Mouse (Mus musculus): ENCODE measurements around the gene Igfbp4. TPM values are rescaled to one million over a fixed set of nuclear protein-coding genes. Genes with fewer than 3 reads are reported as not detected.

The Igfbp4 gene
- polyA plus RNA-seq, 1 experiment from 2014 or later = 1,352 TPM

DNA sequence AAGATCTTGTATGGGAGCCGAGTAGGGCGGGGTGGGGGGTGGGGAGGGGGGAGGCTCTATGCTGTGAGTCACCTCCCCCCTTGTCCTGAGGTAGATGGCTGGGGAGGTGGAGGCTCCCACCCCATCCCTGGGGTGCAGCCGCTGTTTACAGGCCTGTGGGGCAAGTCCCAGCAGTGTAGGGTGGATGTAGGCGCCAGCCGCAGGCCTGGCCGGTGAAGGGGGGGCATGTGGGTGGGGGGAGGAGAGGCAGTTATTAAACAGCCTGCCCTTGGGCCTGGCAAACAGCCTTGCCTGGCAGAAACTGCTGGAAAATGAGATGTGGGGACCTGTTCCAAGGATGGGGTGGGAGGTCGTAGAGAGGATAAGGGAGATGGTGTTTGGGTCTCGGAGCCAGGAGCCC is 41.1 kb downstream of the Igfbp4 start:
- Histone ChIP-seq H3K4me1 (peaks cover 56% of the 10 kb centered on the region), H3K27ac (replicated peaks) (peak overlapping the region; percentile 63), H3K27me3 (no peaks in the 10 kb centered on the region), H3K36me3 (0 out of 2 replicates have a peak, but pooled peaks cover 3% of the 10 kb centered on the region), H3K4me2 (replicated peaks) (no peak overlapping the region), H3K4me3 (replicated peaks) (no peak overlapping the region), H3K9ac (no peak overlapping the region), H3K9me3 (replicated peaks) (no peaks in the 10 kb centered on the region)
- WGBS = 34% methylated on average over 8 of the region's 8 CpGs
- ATAC-seq (ENCODE audit: insufficient number of reproducible peaks, low FRiP score, low TSS enrichment, low read depth) = 0 out of 2 replicates have a peak, but pooled peaks have one; percentile 54

- Histone ChIP-seq H3K27ac (replicated peaks) (0 out of 2 replicates have a peak overlapping the region, but pooled peaks have one; percentile 18), H3K36me3 (0 out of 2 replicates have a peak, but pooled peaks cover 3% of the 10 kb centered on the region), H3K4me1 (peaks cover 51% of the 10 kb centered on the region), H3K9me3 (replicated peaks) (no peaks in the 10 kb centered on the region), H3K4me3 (replicated peaks) (no peak overlapping the region), H3K27me3 (no peaks in the 10 kb centered on the region), H3K9ac (no peak overlapping the region), H3K4me2 (replicated peaks) (no peak overlapping the region)
- ATAC-seq (ENCODE audit: insufficient number of reproducible peaks, low FRiP score, low TSS enrichment, low read depth) = no peak
- WGBS = 76% methylated on average over 8 of the region's 8 CpGs
Measured at GRCm38 (mm10) chr11:99083516-99083915, 42.5 kb downstream of the Igfbp4 start.

DNA sequence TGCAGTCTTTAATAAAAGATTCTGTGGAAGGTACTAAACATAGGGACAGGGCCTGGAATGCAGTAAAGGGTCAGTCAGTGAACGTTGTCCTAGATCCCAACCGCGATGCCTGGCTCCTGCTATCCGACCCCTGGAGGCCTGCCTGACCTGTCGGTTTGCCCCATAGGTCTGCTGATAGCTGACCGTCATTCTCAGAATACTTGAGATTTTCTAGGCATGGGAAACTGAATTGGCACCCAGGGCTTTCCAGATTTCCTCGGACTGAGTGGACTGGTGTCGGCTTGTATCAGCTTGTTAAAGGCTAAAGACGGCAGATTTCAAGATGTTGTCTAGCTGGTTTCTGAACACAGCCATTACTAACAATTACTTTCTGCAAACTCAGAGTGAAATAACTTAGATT is 43.3 kb downstream of the Igfbp4 start:
- ATAC-seq (ENCODE audit: insufficient number of reproducible peaks, low FRiP score, low TSS enrichment, low read depth) = no peak
- Histone ChIP-seq H3K27ac (replicated peaks) (no peak overlapping the region), H3K9ac (no peak overlapping the region), H3K36me3 (0 out of 2 replicates have a peak, but pooled peaks cover 3% of the 10 kb centered on the region), H3K9me3 (replicated peaks) (no peaks in the 10 kb centered on the region), H3K4me2 (replicated peaks) (no peak overlapping the region), H3K27me3 (no peaks in the 10 kb centered on the region), H3K4me3 (replicated peaks) (no peak overlapping the region), H3K4me1 (peaks cover 44% of the 10 kb centered on the region)
- 46% methylated on average over 9 of the region's 9 CpGs for WGBS

GRCm38 (mm10) chr11:99088486-99088885 is 47.4 kb downstream of the Igfbp4 start:
- ATAC-seq (ENCODE audit: insufficient number of reproducible peaks, low FRiP score, low TSS enrichment, low read depth) = no peak
- H3K4me2 ChIP-seq (replicated peaks) = peak overlapping the region; percentile 29
- peak overlapping the region; percentile 13; the same call in 1 of the 2 replicates for H3K4me3 ChIP-seq (replicated peaks)
- 42% methylated on average over 2 of the region's 2 CpGs for WGBS
- H3K9me3 ChIP-seq (replicated peaks) = no peaks in the 10 kb centered on the region
- H3K4me1 ChIP-seq = peaks cover 8% of the 10 kb centered on the region; the same call in 1 of the 2 replicates
- H3K27ac ChIP-seq (replicated peaks) = no peak overlapping the region; the same call in 1 of the 2 replicates
- H3K36me3 ChIP-seq = no peaks in the 10 kb centered on the region
- H3K27me3 ChIP-seq = no peaks in the 10 kb centered on the region
- no peak overlapping the region for H3K9ac ChIP-seq

DNA sequence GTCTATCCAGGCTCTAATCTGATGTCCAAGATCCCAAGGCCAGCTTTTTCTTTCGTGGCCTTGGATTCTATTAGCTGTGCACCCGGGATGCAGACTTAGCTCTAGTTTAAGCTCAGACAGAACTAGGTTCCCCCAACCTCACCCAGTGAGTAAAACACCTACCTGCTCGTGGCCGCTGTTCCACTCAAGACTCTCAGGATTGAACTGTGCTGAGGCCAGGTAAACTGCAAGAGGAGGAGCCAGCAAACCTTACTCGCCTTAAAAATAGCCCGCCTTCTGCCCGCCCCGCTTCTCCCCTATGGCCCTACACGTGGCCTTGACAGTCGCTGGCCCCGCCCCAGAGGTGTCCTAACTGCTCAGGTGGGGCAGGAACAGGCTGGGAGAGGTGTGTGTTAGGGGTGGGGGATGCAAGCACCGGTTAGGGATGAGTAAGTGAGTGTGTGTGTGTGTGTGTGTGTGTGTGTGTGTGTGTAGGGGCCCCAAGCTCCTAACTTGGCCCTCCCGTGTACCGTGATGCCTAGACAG is 48.1 kb downstream of the Igfbp4 start, which contains the start of gene Tns4:
Gene Tns4, minus strand, starts transcription at position 230 of the 525 bp plus-strand sequence.
- Histone ChIP-seq H3K4me2 (replicated peaks) (peak within 1 kb of the TSS; percentile 29), H3K9me3 (replicated peaks) (no peaks in the 10 kb centered on the region), H3K27ac (replicated peaks) (peak within 1 kb of the TSS; percentile 0; the same call in 1 of the 2 replicates), H3K9ac (no peak within 1 kb of the TSS), H3K36me3 (no peaks in the 10 kb centered on the region), H3K27me3 (no peaks in the 10 kb centered on the region), H3K4me3 (replicated peaks) (peak within 1 kb of the TSS; percentile 13; the same call in 1 of the 2 replicates), H3K4me1 (0 out of 2 replicates have a peak, but pooled peaks cover 6% of the 10 kb centered on the region)
- WGBS = 60% methylated on average over 14 of the region's 14 CpGs
- no peak for ATAC-seq (ENCODE audit: insufficient number of reproducible peaks, low FRiP score, low TSS enrichment, low read depth)

DNA sequence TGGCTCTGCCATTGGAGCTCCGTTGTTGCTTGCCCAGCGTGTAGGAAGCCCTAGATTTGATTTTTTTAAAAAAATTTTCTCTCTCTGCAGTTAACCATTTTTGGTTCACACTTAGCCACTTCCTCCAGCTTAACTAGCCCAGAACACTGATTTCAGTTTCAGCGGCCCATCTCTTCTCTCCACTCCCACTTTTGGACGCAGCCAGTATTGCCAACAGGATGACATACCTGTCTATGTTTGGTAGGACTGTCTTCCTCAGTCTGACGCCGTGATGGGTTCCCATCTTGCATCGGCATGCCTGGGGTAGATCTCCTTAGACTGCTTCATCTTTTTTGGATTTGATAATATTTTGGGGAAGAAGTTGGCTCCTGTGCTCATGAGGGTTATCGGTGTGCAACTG is 49.3 kb downstream of the Igfbp4 start:
- ATAC-seq (ENCODE audit: insufficient number of reproducible peaks, low FRiP score, low TSS enrichment, low read depth) = no peak
- 88% methylated on average over 8 of the region's 8 CpGs for WGBS
- no peaks in the 10 kb centered on the region for H3K27me3 ChIP-seq
- H3K36me3 ChIP-seq = no peaks in the 10 kb centered on the region
- H3K4me1 ChIP-seq = 0 out of 2 replicates have a peak, but pooled peaks cover 6% of the 10 kb centered on the region
- H3K4me2 ChIP-seq (replicated peaks) = no peak overlapping the region
- H3K9ac ChIP-seq = no peak overlapping the region
- no peak overlapping the region for H3K27ac ChIP-seq (replicated peaks)
- no peak overlapping the region for H3K4me3 ChIP-seq (replicated peaks)
- no peaks in the 10 kb centered on the region for H3K9me3 ChIP-seq (replicated peaks)

GRCm38 (mm10) chr11:99091666-99092065 is 50.6 kb downstream of the Igfbp4 start:
- no peak for ATAC-seq (ENCODE audit: insufficient number of reproducible peaks, low FRiP score, low TSS enrichment, low read depth)
- Histone ChIP-seq H3K27ac (replicated peaks) (no peak overlapping the region), H3K9me3 (replicated peaks) (no peaks in the 10 kb centered on the region), H3K4me3 (replicated peaks) (no peak overlapping the region), H3K4me1 (peaks cover 10% of the 10 kb centered on the region; the same call in 1 of the 2 replicates), H3K9ac (no peak overlapping the region), H3K27me3 (no peaks in the 10 kb centered on the region), H3K36me3 (no peaks in the 10 kb centered on the region), H3K4me2 (replicated peaks) (no peak overlapping the region)
- 61% methylated on average over 2 of the region's 2 CpGs for WGBS

GRCm38 (mm10) chr11:99093740-99094139 is 52.7 kb downstream of the Igfbp4 start:
- no peak for ATAC-seq (ENCODE audit: insufficient number of reproducible peaks, low FRiP score, low TSS enrichment, low read depth)
- 84% methylated on average over 7 of the region's 7 CpGs for WGBS

GRCm38 (mm10) chr11:99094911-99095676 is 54.0 kb downstream of the Igfbp4 start:
- H3K4me3 ChIP-seq (replicated peaks) = no peak overlapping the region
- H3K27ac ChIP-seq (replicated peaks) = no peak overlapping the region
- no peaks in the 10 kb centered on the region for H3K9me3 ChIP-seq (replicated peaks)
- no peaks in the 10 kb centered on the region for H3K27me3 ChIP-seq
- no peak overlapping the region for H3K4me2 ChIP-seq (replicated peaks)
- no peaks in the 10 kb centered on the region for H3K36me3 ChIP-seq
- H3K4me1 ChIP-seq = peaks cover 28% of the 10 kb centered on the region
- 30% methylated on average over 2 of the region's 2 CpGs for WGBS
- H3K9ac ChIP-seq = no peak overlapping the region
- no peak for ATAC-seq (ENCODE audit: insufficient number of reproducible peaks, low FRiP score, low TSS enrichment, low read depth)

More at GRCm38 (mm10) chr11:99093740-99094139, 52.7 kb downstream of the Igfbp4 start:
- Histone ChIP-seq H3K9ac (no peak overlapping the region), H3K36me3 (no peaks in the 10 kb centered on the region), H3K4me2 (replicated peaks) (no peak overlapping the region), H3K4me3 (replicated peaks) (no peak overlapping the region), H3K27me3 (no peaks in the 10 kb centered on the region), H3K9me3 (replicated peaks) (no peaks in the 10 kb centered on the region), H3K4me1 (peaks cover 17% of the 10 kb centered on the region; the same call in 1 of the 2 replicates), H3K27ac (replicated peaks) (no peak overlapping the region)

GRCm38 (mm10) chr11:99095759-99096158 is 54.7 kb downstream of the Igfbp4 start:
- no peak overlapping the region for H3K4me2 ChIP-seq (replicated peaks)
- WGBS = 60% methylated on average over 4 of the region's 4 CpGs
- no peaks in the 10 kb centered on the region for H3K9me3 ChIP-seq (replicated peaks)
- H3K36me3 ChIP-seq = no peaks in the 10 kb centered on the region
- H3K4me3 ChIP-seq (replicated peaks) = no peak overlapping the region
- H3K9ac ChIP-seq = no peak overlapping the region
- H3K27me3 ChIP-seq = no peaks in the 10 kb centered on the region
- 0 out of 2 replicates have a peak overlapping the region, but pooled peaks have one; percentile 12 for H3K27ac ChIP-seq (replicated peaks)
- H3K4me1 ChIP-seq = peaks cover 33% of the 10 kb centered on the region
- no peak for ATAC-seq (ENCODE audit: insufficient number of reproducible peaks, low FRiP score, low TSS enrichment, low read depth)

- no peak for ATAC-seq (ENCODE audit: insufficient number of reproducible peaks, low FRiP score, low TSS enrichment, low read depth)
- Histone ChIP-seq H3K27ac (replicated peaks) (no peak overlapping the region), H3K4me2 (replicated peaks) (no peak overlapping the region), H3K4me1 (peaks cover 35% of the 10 kb centered on the region), H3K9me3 (replicated peaks) (no peaks in the 10 kb centered on the region), H3K27me3 (no peaks in the 10 kb centered on the region), H3K36me3 (no peaks in the 10 kb centered on the region), H3K9ac (no peak overlapping the region), H3K4me3 (replicated peaks) (no peak overlapping the region)
- WGBS = 66% methylated on average over 4 of the region's 4 CpGs
Measured at GRCm38 (mm10) chr11:99096417-99096816, 55.4 kb downstream of the Igfbp4 start.

Data from embryonic facial prominence, embryonic 15.5 days (tissue).